ENCODE assay signal across 7 mouse cellular contexts in genomic region chr11:102578341-102579118, GRCm38 (mm10). TPM values are rescaled to one million over a fixed set of nuclear protein-coding genes. Genes with fewer than 3 reads are reported as not detected.
DNase-seq lines count a peak whose midpoint lies in the region; ATAC-seq lines count a peak whose summit lies in the region.

No protein-coding gene starts in this region.

- peak; percentile 87 for DNase-seq in adipocyte (ENCODE audit: low spot score)
- DNase-seq in cerebellum, postnatal 4 days (ENCODE audit: low spot score in 2 of 2): peak; percentile 58 to 77
- peak; percentile 91 for DNase-seq in gastrocnemius, postnatal 10 days
- DNase-seq in induced T-regulatory cell, adult 2 months (ENCODE audit: low read depth): peak; percentile 87
- DNase-seq in limb, embryonic 10.5 days (ENCODE audit: low spot score): peak; percentile 94
- peak; percentile 79 for DNase-seq in skeletal muscle tissue, adult 2 months (ENCODE audit: low read depth, low spot score)

- H3K9me3 ChIP-seq in limb, embryonic 10.5 days (replicated peaks): no peaks in the 10 kb centered on the region
- H3K9me3 ChIP-seq in midbrain, embryonic 12.5 days: no peaks in the 10 kb centered on the region

- WGBS in limb, embryonic 10.5 days: 12% methylated on average over 27 of the region's 27 CpGs
- 5% methylated on average over 27 of the region's 27 CpGs for WGBS in midbrain, embryonic 12.5 days

- H3K4me3 ChIP-seq in limb, embryonic 10.5 days: peak overlapping the region; percentile 51
- peak overlapping the region; percentile 4 for H3K4me3 ChIP-seq in midbrain, embryonic 12.5 days

- no peak overlapping the region; the same call in 1 of the 2 replicates for H3K9ac ChIP-seq in midbrain, embryonic 12.5 days (replicated peaks)

- peak overlapping the region; percentile 47 for H3K4me2 ChIP-seq in midbrain, embryonic 12.5 days (replicated peaks)

- H3K27me3 ChIP-seq in limb, embryonic 10.5 days (ENCODE audit: low read depth, poor library complexity, severe bottlenecking): peaks cover 26% of the 10 kb centered on the region
- peaks cover 31% of the 10 kb centered on the region for H3K27me3 ChIP-seq in midbrain, embryonic 12.5 days

- ATAC-seq in midbrain, embryonic 12.5 days (ENCODE audit: low FRiP score, low read depth): 0 out of 2 replicates have a peak, but pooled peaks have one; percentile 41

- H3K36me3 ChIP-seq in limb, embryonic 10.5 days: no peaks in the 10 kb centered on the region
- H3K36me3 ChIP-seq in midbrain, embryonic 12.5 days: no peaks in the 10 kb centered on the region

- H3K4me1 ChIP-seq in limb, embryonic 10.5 days: peaks cover 50% of the 10 kb centered on the region
- peaks cover 44% of the 10 kb centered on the region for H3K4me1 ChIP-seq in midbrain, embryonic 12.5 days

- peak overlapping the region; percentile 90 for H3K27ac ChIP-seq in limb, embryonic 10.5 days
- peak overlapping the region; percentile 89 for H3K27ac ChIP-seq in midbrain, embryonic 12.5 days (replicated peaks)

RNA-seq across cellular contexts. Expression of gene Gm11627, which starts 0.7 kb away (rescaled TPM):
- 1 to 10 TPM in 1 of 2 experiments, under 1 TPM in 1; 0.50 to 1.0 TPM for total RNA-seq in gastrocnemius, postnatal 10 days (2021)
- 2.5 and 3.3 TPM in 2 replicates for polyA plus RNA-seq in limb, embryonic 10.5 days (2016; fragmentation: Nextera tagmentation; extraction: Ambion mirVana)
- 8.3 and 10.5 TPM in 2 replicates for polyA plus RNA-seq in midbrain, embryonic 12.5 days (2016; fragmentation: Nextera tagmentation; extraction: Ambion mirVana)

RNA-seq across cellular contexts. Expression of gene Gpatch8, which starts 22.3 kb away (rescaled TPM):
- total RNA-seq in gastrocnemius, postnatal 10 days (2021): 10 to 100 TPM; 28.9 to 33.9 TPM
- 67.1 and 77.1 TPM in 2 replicates for polyA plus RNA-seq in limb, embryonic 10.5 days (2016; fragmentation: Nextera tagmentation; extraction: Ambion mirVana)
- polyA plus RNA-seq in midbrain, embryonic 12.5 days (2016; fragmentation: Nextera tagmentation; extraction: Ambion mirVana): 72.0 and 78.5 TPM in 2 replicates

RNA-seq across cellular contexts. Expression of gene Fzd2, which starts 25.7 kb away (rescaled TPM):
- total RNA-seq in gastrocnemius, postnatal 10 days (2021): 10 to 100 TPM in 1 of 2 experiments, 1 to 10 TPM in 1; 8.0 to 12.5 TPM
- polyA plus RNA-seq in limb, embryonic 10.5 days (2016; fragmentation: Nextera tagmentation; extraction: Ambion mirVana): 54.8 and 59.8 TPM in 2 replicates
- 34.7 and 37.9 TPM in 2 replicates for polyA plus RNA-seq in midbrain, embryonic 12.5 days (2016; fragmentation: Nextera tagmentation; extraction: Ambion mirVana)

Comparison
In these comparisons a context has a peak if more than half of its experiments do, and no peak if none do; other contexts are left out.
1. Peak in every context shown above with its lines: DNase-seq, ATAC-seq, H3K4me3 ChIP-seq and H3K27ac ChIP-seq.